Mouse (Mus musculus): ENCODE measurements around the gene Mcoln3.
A peak's percentile ranks its signal among the peaks of the same experiment; 100 is the strongest.

Mcoln3 gene

GRCm38 (mm10) chr3:146117258-146117996 is at the start of gene Mcoln3:
Gene Mcoln3, plus strand, starts transcription at chr3:146117450.
- no peak for DNase-seq (ENCODE audit: low spot score)

- DNase-seq (ENCODE audit: low spot score) = no peak
Measured at GRCm38 (mm10) chr3:146069276-146069675, 48.0 kb upstream of the Mcoln3 start.

- DNase-seq (ENCODE audit: low spot score) = no peak
Measured at GRCm38 (mm10) chr3:146072780-146073179, 44.5 kb upstream of the Mcoln3 start.

- no peak for DNase-seq (ENCODE audit: low spot score)
Measured at GRCm38 (mm10) chr3:146080241-146080640, 37.0 kb upstream of the Mcoln3 start.

GRCm38 (mm10) chr3:146090988-146091657 is 26.1 kb upstream of the Mcoln3 start:
- DNase-seq (ENCODE audit: low spot score) = no peak

GRCm38 (mm10) chr3:146095066-146095465 is 22.2 kb upstream of the Mcoln3 start:
- DNase-seq (ENCODE audit: low spot score) = no peak

GRCm38 (mm10) chr3:146096986-146097385 is 20.3 kb upstream of the Mcoln3 start:
- no peak for DNase-seq (ENCODE audit: low spot score)

- no peak for DNase-seq (ENCODE audit: low spot score)
Measured at GRCm38 (mm10) chr3:146097861-146098260, 19.4 kb upstream of the Mcoln3 start.

- DNase-seq (ENCODE audit: low spot score) = no peak
Measured at GRCm38 (mm10) chr3:146099925-146100324, 17.3 kb upstream of the Mcoln3 start.

- peak; percentile 39 for DNase-seq (ENCODE audit: low spot score)
Measured at GRCm38 (mm10) chr3:146102049-146102448, 15.2 kb upstream of the Mcoln3 start.

GRCm38 (mm10) chr3:146107116-146107849 is 10.0 kb upstream of the Mcoln3 start:
- DNase-seq (ENCODE audit: low spot score) = peak; percentile 6

- peak; percentile 56 for DNase-seq (ENCODE audit: low spot score)
Measured at GRCm38 (mm10) chr3:146107921-146108571, 9.2 kb upstream of the Mcoln3 start, which contains the start of gene Wdr63. Gene Wdr63, minus strand, starts transcription at chr3:146108130.

- no peak for DNase-seq (ENCODE audit: low spot score)
Measured at GRCm38 (mm10) chr3:146108945-146109344, 8.3 kb upstream of the Mcoln3 start.

- DNase-seq (ENCODE audit: low spot score) = no peak
Measured at GRCm38 (mm10) chr3:146110358-146110757, 6.9 kb upstream of the Mcoln3 start.

GRCm38 (mm10) chr3:146110916-146111315 is 6.3 kb upstream of the Mcoln3 start:
- no peak for DNase-seq (ENCODE audit: low spot score)

GRCm38 (mm10) chr3:146117997-146118457 is 777 bp downstream of the Mcoln3 start:
- DNase-seq (ENCODE audit: low spot score) = no peak

- DNase-seq (ENCODE audit: low spot score) = peak; percentile 52
Measured at GRCm38 (mm10) chr3:146121310-146122124, 4.3 kb downstream of the Mcoln3 start.

- no peak for DNase-seq (ENCODE audit: low spot score)
Measured at GRCm38 (mm10) chr3:146122125-146122420, 4.8 kb downstream of the Mcoln3 start.

GRCm38 (mm10) chr3:146122807-146123463 is 5.7 kb downstream of the Mcoln3 start:
- DNase-seq (ENCODE audit: low spot score) = no peak

- DNase-seq (ENCODE audit: low spot score) = no peak
Measured at GRCm38 (mm10) chr3:146123464-146123825, 6.2 kb downstream of the Mcoln3 start.

- no peak for DNase-seq (ENCODE audit: low spot score)
Measured at GRCm38 (mm10) chr3:146127205-146127604, 10.0 kb downstream of the Mcoln3 start.
